Mouse (Mus musculus): ENCODE data around the gene Slc48a1.
A peak's percentile ranks its signal among the peaks of the same experiment; 100 is the strongest.

The Slc48a1 gene

GRCm38 (mm10) chr15:97807867-97808266 lies 29.5 kb downstream of the Slc48a1 start:
- DNase-seq (ENCODE audit: low read depth) = no peak

- DNase-seq (ENCODE audit: low read depth) = no peak
Observed at GRCm38 (mm10) chr15:97808532-97808931, 30.2 kb downstream of the Slc48a1 start.

- DNase-seq (ENCODE audit: low read depth) = no peak
Observed at GRCm38 (mm10) chr15:97809206-97809605, 30.9 kb downstream of the Slc48a1 start.

GRCm38 (mm10) chr15:97809942-97810341 lies 31.6 kb downstream of the Slc48a1 start:
- DNase-seq (ENCODE audit: low read depth) = no peak

GRCm38 (mm10) chr15:97810399-97810798 lies 32.1 kb downstream of the Slc48a1 start:
- no peak for DNase-seq (ENCODE audit: low read depth)

- DNase-seq (ENCODE audit: low read depth) = no peak
Observed at GRCm38 (mm10) chr15:97811307-97811706, 33.0 kb downstream of the Slc48a1 start.

GRCm38 (mm10) chr15:97812126-97812525 lies 33.8 kb downstream of the Slc48a1 start:
- DNase-seq (ENCODE audit: low read depth) = no peak

- DNase-seq (ENCODE audit: low read depth) = no peak
Observed at GRCm38 (mm10) chr15:97812875-97813274, 34.6 kb downstream of the Slc48a1 start.

- DNase-seq (ENCODE audit: low read depth) = no peak
Observed at GRCm38 (mm10) chr15:97813452-97814204, 35.3 kb downstream of the Slc48a1 start.

GRCm38 (mm10) chr15:97814703-97815102 lies 36.4 kb downstream of the Slc48a1 start:
- DNase-seq (ENCODE audit: low read depth) = no peak

GRCm38 (mm10) chr15:97815254-97815653 lies 36.9 kb downstream of the Slc48a1 start:
- no peak for DNase-seq (ENCODE audit: low read depth)

- DNase-seq (ENCODE audit: low read depth) = no peak
Observed at GRCm38 (mm10) chr15:97816199-97816994, 38.1 kb downstream of the Slc48a1 start.

- DNase-seq (ENCODE audit: low read depth) = no peak
Observed at GRCm38 (mm10) chr15:97819937-97820336, 41.6 kb downstream of the Slc48a1 start.

- DNase-seq (ENCODE audit: low read depth) = no peak
Observed at GRCm38 (mm10) chr15:97821321-97821982, 43.1 kb downstream of the Slc48a1 start.

GRCm38 (mm10) chr15:97821983-97822363 lies 43.7 kb downstream of the Slc48a1 start:
- no peak for DNase-seq (ENCODE audit: low read depth)

- DNase-seq (ENCODE audit: low read depth) = no peak
Observed at GRCm38 (mm10) chr15:97822545-97823228, 44.4 kb downstream of the Slc48a1 start.

GRCm38 (mm10) chr15:97823479-97823878 lies 45.2 kb downstream of the Slc48a1 start:
- DNase-seq (ENCODE audit: low read depth) = no peak

GRCm38 (mm10) chr15:97824042-97824441 lies 45.7 kb downstream of the Slc48a1 start:
- DNase-seq (ENCODE audit: low read depth) = no peak

GRCm38 (mm10) chr15:97825071-97825940 lies 47.0 kb downstream of the Slc48a1 start:
- peak; percentile 95 for DNase-seq (ENCODE audit: low read depth)

- DNase-seq (ENCODE audit: low read depth) = no peak
Observed at GRCm38 (mm10) chr15:97825941-97826587, 47.7 kb downstream of the Slc48a1 start.

Measured in c-Kit-positive CD71-negative TER-119-negative erythroid progenitor cells, embryonic 14.5 days (primary cell).